Mouse (Mus musculus) R1 (cell line): ENCODE data around the gene Pole2.
A peak's percentile ranks its signal among the peaks of the same experiment; 100 is the strongest.

Experiments used
- DNase-seq: peaks from one replicate; pipeline ENCODE4 v3.0.0-alpha.2; 2018; ENCODE audit warnings: low read depth, low spot score

Gene Pole2

DNA sequence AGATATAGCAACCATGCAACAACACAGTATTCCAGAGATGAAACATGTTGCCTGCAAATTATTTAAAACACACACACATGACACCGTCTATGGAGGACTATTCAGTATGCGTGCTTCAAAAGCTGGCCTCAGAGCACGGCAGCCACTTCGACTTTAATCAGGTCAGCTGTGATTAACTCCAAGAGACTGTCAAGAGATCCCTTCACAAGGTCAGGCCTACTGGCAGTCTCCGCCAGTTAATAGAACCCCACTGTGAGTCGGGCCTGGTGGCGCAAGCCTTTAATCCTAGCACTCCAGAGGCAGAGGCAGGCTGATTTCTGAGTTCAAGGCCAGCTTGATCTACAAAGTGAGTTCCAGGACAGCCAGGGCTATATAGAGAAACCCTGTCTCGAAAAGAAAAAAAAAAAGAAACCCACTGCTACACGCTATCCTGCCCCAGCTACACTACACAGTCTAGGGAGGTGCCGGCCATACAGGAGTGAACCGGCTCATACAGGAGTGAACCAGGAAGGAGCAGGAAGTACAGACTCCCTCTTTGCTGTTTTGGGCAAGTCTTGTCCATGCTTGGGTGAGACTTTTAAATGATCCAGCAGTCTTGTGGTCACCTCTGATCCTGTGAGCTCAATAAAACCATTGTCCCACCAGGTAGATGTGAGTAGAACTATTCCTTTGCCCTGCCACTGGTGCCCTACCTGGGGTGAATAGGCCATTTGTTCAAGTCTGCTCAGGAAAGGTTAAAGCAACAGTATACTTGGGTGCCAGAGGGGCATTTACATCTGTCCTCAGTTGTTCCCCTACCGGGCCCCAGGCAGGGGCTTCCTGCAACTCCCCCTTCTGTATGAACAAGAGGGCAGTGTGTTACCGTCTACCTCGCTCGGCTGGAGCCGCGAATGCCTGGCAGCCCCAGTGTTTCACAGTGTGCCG is 17.7 kb downstream of the Pole2 start:
- DNase-seq: peak; percentile 87

DNA sequence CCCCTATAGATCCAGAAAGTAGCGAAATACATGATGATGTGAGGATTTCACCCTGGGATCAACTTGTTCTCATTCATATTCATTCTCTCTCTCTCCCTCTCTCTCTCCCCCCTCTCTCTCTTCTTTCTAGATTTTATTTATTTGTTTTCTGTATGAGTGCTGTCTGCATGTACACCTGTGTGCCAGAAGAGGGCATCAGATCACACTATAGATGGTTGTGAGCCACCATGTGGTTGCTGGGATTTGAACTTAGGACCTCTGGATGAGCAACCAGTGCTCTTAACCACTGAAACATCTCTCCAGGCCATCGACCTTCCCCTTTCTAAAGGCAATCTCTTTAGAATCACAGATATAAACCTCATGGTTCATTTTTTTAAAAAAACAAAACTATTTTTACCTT is 19.5 kb downstream of the Pole2 start:
- DNase-seq: peak; percentile 59

DNA sequence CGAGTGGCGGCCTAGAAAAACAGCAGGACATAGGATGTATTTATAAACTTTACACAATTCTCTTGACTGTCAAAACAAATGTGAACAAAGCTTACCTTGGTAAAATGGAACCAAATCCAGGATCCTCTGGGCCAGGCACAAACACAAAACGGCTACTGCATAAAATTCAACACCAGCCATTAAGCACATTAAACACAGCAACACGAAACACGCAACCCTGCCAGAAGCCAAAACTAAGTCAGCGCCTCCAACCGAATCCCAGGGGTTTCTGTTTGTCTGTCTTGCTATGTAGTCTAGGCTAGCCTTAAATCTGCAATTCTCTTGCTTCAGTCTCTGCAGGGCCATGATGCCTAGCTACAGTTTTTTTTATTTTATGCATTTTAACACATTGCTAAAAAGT is 20.1 kb downstream of the Pole2 start:
- DNase-seq: no peak

DNA sequence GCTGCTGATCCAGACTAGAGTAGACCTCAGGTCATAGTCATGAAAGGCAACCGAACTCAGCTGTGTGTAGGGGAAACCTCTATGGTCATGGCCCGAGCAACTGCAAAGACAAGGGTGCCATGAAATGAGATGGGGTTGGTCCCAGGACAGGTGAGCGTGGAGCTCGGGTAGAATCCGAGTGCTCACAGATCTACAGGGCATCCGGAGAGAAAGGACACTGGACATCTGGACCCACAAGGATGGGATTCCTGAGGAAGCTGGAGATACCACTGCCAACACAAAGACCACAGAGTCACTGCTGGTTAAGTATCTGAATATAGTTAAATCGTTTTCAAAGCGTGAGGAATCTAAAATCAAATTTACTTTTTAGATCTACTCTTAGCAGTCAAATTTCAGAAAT is 20.6 kb downstream of the Pole2 start:
- no peak for DNase-seq

DNA sequence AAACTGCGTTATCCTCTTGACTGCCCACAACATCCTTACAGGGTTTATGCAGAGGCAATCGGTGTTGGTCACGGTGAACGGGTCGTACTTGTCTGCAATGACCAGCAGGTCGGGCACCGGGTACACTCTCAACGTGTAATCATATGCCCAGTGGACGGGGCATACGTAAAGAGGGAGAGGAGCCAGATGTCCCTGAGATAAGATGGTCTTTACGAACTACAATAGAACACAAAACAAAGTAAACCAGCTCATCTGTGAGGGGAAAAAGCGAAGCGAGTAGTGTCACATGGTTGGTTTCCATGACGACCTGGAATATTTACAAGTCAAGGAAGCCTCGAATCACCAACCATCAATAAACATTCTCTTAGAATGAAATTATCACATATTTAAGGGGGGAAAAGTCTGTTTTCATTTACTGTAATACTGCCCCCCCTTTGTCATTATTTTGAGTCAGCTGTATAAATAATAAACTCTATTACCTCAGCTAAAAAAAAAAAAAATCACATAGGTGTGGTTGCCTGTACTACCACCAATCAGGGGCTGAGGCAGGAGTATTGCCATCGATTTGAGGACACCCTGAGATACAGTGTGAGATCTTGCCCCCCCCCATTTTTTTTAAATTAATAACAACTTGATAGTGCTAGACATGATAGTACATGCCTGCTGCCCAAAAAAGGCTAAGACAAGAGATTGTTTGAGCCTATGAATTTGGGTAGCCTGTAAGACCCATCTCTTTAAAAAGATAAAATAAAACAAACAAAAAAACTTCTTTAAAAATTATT is 23.8 kb downstream of the Pole2 start, which contains the start of gene Gm49384:
Gm49384 (minus strand) TSS at position 216 of the 782 bp plus-strand sequence.
- DNase-seq: peak; percentile 69

DNA sequence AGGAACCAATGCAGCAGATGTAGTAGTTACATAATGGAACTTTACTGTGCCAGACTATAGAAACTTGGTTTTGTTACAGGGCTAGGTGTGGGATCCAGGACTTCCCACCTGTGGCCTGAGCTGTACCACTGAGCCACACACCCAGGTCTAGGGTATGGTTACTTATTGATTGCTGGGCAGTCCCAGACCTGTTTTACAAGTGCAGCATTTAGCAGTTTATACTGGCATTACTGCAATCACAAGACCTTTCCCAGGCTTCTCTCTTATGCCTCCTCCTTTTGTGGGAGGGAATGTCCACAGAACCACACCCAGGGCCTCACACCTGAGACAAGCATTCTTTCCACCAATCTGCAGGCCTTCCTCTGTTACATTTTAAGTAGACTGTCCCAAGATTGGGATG is 29.0 kb downstream of the Pole2 start:
- no peak for DNase-seq

DNA sequence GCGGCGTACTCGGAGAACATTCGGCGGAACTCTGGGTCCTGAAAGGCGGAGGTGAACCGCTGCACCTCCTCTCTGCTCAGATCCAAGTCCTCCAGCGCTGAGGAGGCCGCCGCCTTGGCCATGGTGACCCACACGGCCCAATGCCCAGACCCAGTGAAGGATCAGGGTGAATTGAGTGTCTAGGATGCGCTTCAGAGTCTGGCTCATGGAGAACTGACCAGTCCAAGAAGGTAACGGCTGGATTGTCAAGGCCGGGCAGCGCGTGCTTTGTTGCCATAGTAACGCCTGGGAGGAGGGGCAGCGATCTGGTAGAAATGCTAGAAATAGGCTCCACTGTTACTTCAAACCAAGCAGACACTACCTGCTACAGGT is 29.8 kb downstream of the Pole2 start, which contains the start of gene Dnaaf2:
Dnaaf2 (minus strand) TSS at position 266 of the 372 bp plus-strand sequence.
- peak; percentile 73 for DNase-seq

DNA sequence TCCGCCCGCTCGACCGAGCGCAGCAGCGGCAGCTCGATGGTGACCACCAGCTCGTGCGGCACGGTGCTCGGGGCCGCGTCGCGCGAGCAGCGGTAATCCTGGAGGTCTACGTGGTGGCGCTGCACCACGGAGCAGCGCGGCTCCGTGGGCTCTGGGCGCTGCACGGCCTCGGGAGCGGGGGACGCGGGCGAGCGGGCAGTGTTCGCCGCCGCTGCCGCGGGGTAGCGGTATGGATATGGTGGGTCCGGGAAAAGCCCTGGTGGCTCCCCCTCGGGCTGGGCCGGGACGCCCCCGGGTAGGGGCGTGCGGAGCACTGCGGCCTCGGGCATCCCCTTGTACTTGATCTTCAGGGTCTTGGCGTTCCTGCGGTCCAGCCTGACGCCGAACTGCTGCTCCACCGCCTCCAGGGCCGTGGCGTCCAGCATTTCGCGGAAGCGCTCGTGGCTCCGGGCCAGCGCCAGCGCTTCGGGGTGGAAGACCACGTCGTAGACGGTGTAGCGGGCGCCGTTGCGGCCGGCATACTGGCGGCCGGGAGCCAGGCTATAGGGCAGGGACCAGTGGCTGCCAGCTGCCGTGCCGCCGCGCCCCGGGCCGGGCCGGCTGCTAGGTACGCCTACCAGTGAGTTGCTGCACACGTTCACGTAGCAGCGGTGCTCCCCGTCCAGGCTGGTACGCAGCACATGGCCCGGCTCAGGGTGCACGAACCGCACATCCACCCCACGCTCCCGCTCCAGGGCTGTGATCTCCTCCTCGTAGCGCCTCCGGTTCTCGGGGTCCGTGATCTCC is 30.4 kb downstream of the Pole2 start:
- DNase-seq: peak; percentile 66

DNA sequence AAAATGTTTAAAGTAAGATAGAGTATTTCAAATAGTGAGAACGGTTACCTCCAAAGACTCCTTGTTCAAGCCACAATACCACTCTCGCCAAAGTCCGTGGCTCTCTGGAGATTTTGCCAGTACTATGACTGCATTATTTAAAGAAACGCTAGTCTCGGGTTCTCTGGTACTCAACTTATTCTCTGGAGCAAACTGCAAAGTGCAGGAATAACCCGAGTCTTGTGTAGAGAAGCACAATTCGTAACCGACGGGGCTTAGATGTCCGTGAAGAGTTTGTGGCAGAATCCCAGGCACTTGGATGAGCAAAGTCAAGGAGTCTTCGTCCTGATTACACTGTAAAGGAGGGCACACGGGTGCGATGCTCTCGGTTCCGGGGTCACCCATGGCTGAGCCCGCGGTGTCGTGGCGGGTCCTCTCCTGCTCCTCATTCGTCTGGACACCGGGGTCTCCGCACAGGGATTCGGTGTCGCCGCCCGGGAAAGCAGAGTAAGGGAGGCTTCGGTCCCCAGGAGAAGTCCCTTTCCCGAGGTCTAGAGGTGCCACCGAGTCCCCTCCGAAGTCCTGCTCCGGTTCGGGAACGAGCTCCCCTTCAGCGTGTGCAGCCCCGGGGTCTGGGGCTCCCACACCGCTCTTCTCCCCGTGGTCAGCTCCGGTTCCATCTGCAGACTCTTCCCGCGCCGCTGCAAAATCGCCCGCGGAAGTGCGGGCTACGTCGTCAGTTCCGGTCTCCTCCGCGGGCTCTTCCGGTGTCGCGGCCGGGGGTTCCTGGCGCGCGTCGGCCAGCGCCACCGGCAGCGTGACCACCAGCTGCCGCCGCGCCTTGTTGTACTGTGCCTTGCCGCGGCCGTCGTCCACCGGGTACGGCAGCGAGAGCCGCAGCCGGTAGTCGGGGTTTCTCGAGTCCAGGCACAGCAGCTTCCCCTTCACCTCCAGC is 31.3 kb downstream of the Pole2 start, which contains the start of gene Gm49383:
Gm49383 (minus strand) TSS at position 661 of the 934 bp plus-strand sequence.
- DNase-seq: peak; percentile 50

DNA sequence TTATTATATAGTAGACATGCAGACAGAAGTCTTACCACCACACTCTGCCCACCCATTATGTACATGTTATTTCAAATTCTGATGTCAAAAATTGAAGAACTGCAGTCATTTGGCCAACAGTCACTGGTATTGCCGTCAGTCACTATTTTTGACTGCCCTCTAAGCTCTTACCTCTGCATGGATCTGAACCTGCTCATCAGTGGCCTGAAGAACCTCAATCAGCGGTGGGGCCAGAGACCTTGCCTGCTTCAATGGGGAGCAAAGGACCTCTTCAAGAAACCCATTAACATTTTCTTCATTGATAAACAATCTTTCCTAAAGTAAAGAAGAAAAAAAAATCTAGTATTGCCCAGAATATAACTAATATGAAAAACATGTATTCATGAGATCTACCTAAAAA is 35.4 kb downstream of the Pole2 start:
- no peak for DNase-seq

DNA sequence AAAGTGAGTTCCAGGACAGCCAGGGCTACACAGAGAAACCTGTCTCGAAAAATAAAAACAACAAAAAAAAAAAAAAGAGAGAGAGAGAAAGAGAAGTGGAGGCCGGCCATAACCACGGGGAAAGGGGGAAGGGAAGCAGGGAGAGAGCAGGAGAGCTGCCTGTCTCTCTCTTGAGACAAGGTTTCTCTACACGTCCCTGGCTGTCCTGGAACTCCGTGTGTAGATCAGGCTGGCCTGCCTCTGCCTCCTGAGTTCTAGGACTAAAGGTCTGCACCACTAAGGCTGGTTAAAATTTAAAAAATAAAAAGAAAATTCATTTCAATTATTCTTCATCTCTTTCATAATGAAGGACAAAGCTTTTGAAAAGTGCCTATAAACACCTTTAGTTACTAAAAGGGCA is 36.6 kb downstream of the Pole2 start:
- DNase-seq: no peak

DNA sequence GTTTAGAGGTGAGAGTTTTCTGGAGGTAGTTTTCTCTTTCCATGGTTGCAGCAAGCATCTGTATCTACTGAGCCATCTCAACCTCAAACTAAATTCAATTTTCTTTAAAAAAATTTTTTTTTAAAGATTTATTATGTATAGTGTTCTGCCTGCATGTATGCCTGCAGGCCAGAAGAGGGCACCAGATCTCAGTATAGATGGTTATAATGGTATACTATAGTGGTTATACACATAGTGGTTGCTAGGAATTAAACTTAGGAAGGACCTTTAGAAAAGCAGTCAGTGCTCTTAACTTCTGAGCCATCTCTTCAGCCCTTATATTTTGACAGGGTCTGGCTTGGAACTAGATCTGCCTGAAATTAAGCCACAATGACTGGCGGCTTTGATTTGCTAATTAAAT is 37.5 kb downstream of the Pole2 start:
- no peak for DNase-seq

DNA sequence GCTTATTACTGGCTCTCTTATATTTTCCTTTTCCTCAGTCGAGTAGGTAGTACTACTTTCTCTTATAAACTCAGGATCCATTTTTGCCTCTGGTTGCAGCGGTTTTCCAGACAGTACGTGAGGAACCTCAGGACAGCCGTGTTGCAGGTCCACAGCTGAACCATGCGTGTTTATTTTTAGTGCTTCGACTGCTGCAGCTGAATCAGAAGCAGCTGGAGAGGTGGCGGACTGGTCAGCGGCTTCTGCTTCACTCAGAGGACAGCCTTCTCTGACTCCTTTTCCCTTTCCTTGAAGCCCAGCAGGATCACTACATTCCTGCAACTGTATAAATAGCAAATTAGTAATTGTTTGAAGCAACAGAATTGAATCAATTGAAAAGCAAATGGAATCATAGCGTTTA is 37.9 kb downstream of the Pole2 start:
- no peak for DNase-seq

DNA sequence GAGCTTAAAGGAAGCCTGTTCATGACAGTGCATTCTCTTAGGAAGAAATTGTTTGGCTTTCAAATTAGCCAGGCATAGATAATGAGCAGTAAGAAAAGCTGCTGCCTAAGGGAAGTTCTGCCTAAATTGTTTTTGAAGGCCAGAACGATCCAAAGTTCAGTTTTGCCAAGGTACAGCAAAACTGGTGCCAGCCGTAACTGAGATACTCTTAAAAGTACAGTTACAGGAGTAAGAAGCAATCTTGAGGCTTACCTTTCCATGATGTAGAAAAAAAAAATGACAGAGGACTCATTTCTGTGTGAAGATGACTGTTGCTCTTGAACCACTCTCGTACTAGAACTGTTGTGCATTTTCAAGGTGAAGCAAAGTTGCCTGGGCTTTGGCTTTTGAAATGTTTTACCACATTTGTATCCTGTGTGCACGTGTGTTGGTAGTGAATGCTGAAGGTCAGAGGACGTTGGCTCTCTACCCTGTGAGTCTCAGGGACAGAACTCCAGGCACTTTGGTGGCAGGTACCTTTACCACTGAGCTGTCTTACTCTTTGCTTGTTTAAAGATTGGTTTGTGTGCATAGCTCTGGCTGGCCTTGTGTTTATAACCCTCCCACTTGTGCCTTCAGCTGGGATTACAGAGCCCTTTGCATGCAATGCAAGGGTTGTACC is 41.1 kb downstream of the Pole2 start:
- no peak for DNase-seq

DNA sequence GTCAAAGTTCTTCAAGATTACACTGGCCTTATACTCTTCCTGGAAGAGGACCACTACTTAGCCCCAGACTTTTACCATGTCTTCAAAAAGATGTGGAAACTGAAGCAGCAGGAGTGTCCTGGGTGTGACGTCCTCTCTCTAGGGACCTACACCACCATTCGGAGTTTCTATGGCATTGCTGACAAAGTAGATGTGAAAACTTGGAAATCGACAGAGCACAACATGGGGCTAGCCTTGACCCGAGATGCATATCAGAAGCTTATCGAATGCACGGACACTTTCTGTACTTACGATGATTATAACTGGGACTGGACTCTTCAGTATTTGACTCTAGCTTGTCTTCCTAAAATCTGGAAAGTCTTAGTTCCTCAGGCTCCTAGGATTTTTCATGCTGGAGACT is 42.6 kb downstream of the Pole2 start:
- DNase-seq: no peak

DNA sequence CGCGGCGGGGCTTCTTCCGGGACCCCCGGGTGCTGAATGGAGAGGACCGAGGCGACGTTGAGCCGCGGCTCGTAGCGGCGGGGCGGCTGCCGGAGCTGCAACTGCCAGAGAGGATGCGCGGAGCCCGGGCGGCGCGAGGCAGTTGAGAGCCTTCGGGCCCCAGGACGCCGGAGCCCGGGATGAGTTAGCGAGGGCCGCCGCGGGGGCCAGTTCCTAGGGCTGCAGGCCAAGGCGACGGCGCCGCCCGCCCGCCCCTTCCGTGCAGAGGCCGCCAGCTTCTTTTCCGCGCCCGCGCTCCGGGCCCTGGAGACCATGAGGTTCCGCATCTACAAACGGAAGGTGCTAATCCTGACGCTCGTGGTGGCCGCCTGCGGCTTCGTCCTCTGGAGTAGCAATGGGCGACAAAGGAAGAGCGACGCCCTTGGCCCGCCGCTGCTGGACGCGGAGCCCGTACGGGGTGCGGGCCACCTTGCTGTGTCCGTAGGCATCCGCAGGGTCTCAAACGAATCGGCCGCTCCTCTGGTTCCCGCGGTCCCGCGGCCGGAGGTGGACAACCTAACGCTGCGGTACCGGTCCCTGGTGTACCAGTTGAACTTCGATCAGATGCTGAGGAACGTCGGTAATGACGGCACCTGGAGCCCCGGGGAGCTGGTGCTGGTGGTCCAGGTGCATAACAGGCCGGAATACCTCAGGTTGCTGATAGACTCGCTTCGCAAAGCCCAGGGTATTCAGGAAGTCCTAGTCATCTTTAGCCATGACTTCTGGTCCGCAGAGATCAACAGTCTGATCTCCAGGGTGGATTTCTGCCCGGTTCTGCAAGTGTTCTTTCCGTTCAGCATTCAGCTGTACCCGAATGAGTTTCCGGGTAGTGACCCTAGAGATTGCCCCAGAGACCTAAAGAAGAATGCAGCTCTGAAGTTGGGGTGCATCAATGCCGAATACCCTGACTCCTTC is 43.4 kb downstream of the Pole2 start:
- peak; percentile 47 for DNase-seq

DNA sequence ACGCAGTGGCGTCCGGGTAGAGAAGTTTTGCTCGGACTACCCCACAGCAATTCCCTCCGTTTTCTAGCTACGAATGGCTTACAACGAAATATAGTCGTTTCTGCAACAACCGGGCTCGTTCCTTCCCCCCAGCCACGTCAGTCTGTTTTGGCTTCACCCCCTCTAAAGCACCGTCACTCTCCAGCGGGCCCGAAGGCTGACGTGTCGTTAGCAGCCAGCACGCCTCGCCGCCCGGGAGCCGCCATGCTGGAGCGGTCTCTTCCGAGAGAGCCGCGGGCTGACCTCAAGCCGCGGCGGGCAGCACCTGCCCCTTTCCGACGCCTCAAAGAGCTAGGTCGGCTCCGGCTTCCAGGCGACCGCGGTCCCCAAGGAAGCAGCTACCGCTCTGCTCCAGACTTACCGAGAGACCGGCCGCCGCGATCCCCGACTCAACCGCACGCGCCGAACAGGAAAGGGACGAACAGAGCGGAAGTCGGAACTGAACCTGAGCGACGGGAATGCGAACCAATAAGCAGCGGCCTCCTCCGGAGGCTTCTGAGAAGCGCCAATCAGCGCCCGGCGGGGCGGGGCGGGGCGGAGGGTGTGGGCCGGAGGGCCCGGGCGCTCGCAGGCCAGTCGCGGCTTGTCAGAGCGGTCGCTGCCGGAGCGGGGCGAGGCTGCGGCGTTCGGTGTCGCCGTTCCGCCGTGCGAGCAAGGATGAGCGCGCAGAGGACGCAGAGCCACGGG is 44.2 kb downstream of the Pole2 start, which contains the start of the genes Rpl36al and Mgat2:
Rpl36al (minus strand) TSS at position 501 of the 726 bp plus-strand sequence.
Mgat2 (plus strand) TSS at position 575 of the 726 bp plus-strand sequence.
- DNase-seq: peak; percentile 98

DNA sequence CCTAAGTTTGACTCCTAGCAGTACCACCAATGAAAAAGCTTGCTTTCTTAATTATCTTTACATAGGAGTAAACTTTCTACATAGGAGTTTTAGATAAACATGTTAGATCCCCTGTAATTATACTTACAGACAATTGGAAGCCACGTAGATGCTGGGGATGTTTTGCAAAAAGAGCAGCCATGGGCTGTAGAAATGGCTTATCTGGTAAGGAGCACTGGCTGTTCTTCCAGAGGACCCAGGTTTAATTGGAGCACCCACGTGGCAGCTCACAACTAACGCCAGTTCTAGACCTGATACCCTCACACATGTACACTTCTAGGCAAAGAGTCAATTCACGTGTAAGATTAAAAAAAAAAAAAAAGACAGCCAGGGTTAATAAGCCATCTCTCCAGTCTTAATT is 46.2 kb downstream of the Pole2 start:
- DNase-seq: no peak
